Mouse (Mus musculus) mature B cell (primary cell): ENCODE results near the gene Cxcr1.
"Not testable (repeated sequence)": the region's sequence is repeated elsewhere in the genome, so short reads cannot be mapped to it uniquely, and the experiment has no call there.

Experiments used
- in situ Hi-C: fragments of 300-500 bp; cut with MboI; formaldehyde crosslinking; loops from 2 replicates; pipeline ENCODE4 v1.14.3; 2019

The Cxcr1 gene

DNA sequence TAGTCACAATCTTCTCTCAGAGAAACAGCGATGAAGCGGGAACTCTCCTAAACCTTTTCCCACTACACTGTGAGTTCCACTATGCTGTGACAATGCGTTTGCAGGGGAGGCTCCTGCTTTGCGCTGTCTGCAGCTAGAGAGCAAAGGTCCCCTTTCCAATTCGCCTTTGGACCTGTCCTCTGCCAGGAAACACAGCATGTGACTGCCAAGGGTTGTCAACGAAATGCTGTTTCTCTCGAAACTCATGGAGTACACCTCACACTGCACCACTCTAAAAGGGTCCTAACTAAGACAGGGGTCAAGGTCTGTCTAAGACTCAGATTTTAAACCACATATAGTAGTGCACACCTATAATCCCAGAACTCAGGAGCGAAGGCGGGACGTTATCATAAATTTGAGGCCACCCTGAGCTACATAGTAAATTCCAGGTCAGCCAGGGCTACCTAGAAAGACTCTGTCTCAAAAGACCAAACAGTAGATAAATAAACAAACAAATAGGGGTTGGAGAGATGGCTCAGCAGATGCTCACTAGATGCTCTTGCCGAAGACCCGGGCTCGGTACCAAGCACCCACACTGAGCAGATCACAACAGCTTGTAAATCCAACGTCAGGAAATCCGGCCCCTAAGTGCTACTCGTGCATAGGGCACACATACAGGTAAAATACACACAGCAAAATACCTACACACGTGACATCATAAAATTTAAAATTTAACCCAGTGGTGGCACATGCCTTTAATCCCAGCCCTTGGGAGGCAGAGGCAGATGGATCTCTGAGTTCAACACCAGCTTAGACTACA is 2.4 kb upstream of the Cxcr1 start:
- in situ Hi-C loops = no loop called here

DNA sequence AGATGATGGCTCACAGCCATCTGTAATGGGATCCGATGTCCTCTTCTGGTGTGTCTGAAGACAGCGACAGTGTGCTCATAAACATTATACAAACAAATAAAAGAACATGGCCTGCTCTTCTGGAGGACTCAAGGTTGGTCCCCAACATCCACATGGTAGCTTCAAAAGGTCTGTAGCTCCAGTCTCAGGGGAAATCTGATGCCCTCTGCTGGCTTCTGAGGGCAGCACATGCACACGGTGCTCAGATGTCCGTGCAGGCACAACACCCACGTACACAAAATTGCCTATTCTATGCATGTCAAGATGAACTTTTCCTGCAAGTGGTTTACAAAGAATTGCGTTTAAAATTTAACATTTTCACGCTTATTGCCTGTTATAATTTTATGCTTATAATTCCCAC is 1.5 kb upstream of the Cxcr1 start:
- in situ Hi-C loops = no loop called here

DNA sequence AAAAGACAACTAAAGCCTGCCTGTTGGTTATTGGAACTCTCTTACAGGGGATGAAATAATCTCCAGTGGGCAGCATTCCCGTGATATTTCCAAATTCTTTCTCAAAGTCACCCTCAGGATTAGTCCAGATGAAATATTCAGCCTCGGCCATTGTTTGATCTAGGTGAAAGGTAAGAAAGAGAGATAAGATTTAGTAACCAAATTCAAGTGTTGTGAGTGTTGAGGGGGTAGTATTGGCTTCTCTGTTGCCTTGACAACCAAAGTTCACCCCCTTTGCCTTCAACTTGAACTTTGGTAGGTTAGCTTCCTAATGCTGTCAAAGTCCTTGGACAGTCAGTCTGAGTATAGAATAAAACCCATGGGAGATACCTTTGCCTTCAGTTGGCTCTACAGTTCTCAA is 1.7 kb downstream of the Cxcr1 start:
- in situ Hi-C loops = no loop called here

DNA sequence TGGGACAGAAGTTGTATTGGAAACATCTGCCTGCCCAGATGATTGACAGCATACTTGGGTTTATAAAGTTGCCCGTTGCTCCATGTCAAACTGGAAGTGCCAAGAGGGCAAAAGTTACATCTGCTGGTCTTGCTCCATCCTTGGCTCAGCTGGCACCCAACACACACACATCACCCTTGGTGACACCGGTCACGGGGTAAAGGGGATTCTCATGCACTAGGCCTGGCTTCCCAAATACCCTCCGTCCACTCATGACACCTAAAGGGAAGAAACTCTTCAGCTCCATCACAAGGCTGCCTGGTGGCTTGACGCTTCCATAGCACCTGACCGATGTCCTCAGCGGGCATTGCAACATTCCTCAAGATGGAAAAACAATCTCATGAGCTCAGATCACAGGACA is 4.0 kb downstream of the Cxcr1 start:
- in situ Hi-C loops = no loop called here

DNA sequence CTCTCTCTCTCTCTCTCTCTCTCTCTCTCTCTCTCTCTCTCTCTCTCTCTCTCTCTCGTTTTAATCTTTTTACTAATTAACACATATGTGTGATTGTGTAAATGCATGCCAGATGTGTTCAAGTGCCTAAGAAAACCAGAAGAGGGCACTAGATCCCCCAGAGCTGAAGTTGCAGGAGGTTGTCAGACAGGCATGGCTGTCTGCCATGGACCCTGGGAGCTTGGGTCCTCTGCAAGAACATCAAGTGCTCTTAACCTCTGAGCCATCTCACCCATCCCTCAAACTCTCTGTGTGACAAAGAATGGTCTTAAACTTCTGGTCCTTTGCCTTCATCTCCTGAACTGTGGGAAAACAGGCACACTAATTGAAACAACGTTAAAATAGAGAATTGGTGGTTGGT is 11.4 kb downstream of the Cxcr1 start:
- in situ Hi-C loops = no loop called here

DNA sequence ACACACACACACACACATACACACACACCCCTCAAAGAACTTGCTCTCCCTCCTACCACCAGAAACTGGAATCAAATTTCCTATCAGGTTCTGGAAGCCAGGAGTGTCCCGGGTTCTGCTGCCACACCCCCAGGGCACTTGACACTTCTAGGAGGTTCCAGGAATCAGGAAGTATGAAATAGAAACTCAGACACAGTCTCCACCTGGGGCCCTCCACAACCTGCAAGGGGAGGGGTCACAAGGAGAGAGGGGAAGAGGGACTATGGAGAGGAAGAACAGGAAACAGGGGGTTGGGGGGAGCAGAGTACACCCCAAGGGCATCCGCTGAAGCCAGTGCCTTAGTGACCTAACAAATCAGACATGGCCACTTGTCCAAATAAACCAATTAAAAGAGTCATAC is 13.0 kb downstream of the Cxcr1 start:
- in situ Hi-C loops = no loop called here

DNA sequence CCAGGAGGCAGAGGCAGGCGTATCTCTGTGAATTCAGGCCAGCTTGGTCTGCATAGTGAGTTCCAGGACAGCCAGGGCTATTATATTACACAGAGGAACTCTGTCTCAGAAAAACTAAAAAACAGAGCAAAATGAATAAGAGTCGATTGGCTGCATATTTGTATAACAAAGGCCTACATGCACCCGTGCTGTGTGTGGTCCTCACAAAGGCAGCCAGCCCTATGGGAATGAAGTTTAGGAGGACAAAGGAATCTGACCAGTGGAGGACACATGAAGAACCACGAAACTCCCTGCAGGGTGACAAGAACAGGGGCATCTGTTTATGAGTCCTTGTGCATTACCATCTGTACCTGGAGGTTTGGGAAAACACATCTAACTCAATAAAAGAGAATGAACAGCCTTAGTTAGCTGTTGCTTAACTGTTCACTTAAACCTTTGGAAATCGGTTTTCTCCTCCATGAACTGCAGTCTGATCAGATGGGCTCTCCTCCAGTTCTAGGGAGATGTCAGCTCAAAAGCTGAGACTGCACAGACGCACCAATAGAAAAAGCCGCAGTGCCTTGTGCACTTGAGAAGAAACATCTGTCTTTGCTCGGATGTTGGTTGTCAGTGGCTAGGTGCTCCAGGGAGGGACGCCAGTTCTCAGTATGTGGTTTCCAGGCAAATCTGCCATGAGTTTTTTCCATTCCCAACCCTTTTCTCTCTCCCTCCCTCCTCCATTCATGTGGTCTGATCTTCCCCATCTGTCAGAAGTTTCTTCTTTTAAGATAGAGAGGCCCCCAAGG is 14.6 kb downstream of the Cxcr1 start:
- in situ Hi-C loops = no loop called here

DNA sequence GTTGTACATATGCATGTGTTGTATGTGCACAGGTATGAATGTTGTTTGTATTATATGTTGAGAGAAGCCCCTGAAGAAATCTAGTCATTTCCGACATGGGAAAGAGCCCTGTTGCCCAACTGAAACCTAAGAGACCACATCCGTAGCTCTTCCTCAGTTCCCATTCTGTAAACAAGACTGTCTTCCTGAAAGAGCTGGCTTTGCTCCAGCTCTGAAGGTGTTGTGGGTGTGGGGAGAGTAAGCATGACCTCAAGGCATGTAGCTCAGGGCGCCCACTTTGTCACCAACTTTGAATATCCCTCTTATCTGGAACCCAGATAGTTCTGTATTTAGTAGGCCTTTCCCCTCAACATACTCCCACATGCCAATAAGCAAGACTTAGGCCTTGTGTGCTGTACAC is 15.8 kb downstream of the Cxcr1 start:
- in situ Hi-C loops = no loop called here

DNA sequence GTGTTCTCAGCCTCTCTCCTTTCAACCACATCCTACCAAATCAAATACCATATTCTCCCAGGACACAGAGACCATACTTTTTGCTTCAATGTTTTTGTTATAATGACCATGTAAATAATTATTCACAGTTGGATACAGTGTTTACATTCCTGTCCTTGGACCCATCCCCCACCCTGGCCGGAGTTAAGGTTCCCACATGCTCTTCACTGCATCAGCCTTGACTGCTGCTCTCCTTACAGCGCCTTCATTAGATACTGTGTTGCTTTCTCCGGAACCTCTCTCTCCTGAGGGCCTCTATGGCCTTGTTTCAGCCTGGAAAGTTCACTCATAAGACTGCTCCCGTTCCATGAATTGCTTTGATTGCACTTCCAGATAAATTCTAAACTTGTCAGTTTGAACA is 18.7 kb downstream of the Cxcr1 start:
- in situ Hi-C loops = no loop called here

DNA sequence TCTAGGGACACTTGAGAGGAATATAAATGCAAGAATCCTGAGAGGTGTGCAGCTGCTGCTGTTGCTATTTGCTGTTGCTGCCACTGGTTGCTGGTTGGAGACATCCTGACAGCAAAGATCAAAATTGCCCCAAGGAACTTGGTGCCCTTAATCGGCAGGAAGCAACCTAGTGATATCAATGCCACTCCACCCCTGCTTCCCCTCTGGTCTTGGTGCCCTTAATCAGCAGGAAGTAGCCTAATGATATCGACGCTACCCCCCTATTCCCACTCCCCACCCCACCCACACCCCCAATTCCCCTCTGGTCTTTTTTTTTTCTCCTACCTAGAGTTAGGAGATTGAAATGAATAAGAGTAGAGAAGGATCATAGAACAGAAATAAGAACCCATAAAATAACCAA is 21.7 kb downstream of the Cxcr1 start:
- in situ Hi-C loops = no loop called here

DNA sequence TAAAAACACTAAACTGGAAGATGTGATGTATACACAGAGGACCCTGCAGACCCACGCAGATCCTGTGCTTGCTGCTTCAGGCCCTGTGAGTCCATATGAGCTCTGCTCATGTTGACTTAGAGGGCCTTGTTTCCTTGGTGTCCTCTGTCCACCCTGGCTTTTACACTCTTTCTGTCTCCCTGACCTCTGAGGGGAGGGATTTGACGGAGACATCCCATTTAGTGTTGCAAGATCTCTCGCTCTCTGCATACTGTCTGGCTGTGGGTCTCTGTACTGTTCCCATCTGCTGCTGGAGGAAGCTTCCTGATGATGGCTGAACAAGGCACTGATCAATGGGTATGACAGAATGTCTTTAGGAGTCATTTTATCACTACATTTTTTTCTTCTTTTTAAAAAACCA is 24.7 kb downstream of the Cxcr1 start:
- in situ Hi-C loops = no loop called here

DNA sequence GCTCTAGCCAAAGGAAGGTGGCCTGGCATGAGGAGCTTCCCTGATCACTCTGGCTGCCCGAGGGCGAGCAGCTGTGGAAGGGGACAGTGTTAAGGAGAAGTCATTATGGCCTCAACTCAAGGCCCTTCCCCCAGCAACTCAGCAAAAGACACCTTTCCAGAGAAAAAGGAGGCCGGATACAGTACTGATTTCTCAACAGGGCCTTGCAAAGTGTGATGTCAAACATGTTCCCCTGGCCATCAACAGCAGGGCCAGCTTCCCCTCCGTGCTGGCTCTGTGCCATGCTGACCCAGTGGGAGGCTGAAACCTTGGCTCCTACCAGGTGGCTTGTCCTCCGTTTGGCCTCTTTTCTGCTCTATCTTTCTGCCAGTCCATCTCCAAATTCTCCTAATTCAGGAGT is 27.3 kb downstream of the Cxcr1 start:
- in situ Hi-C loops = no loop called here

DNA sequence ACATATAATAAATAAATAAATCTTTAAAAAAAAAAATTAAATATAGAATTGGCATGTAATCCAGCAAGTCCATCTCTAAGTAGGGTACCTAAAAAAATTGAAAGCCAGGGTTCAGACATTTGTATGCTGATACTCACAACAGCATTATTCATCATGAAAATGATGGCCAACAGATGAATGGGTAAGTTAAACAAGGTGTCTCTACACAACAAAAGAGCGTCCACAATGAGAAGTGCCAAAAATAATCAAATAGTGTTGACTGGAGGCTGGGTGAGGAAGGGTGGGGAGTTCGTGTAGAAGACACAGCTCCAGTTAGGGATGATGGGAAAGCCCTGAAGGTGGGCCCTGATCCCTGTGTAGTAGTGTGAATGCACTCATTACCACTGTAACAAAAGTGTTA is 34.4 kb downstream of the Cxcr1 start:
- in situ Hi-C loops = no loop called here

DNA sequence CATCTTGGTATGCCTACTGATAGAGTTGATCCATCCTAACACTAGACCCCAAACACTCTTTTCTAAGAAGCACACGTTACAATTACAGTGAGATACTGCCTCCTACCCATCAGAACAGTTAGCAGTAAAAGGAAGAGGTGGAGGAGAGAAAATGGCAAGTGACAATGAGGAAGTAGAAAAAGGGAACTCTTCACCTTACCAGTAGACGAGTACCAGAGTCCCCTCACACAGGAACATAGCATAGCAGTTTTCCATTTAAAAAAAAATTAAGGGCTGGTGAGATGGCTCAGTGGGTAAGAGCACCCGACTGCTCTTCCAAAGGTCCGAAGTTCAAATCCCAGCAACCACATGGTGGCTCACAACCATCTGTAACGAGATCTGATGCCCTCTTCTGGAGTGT is 34.8 kb downstream of the Cxcr1 start:
- in situ Hi-C loops = not testable (repeated sequence)

DNA sequence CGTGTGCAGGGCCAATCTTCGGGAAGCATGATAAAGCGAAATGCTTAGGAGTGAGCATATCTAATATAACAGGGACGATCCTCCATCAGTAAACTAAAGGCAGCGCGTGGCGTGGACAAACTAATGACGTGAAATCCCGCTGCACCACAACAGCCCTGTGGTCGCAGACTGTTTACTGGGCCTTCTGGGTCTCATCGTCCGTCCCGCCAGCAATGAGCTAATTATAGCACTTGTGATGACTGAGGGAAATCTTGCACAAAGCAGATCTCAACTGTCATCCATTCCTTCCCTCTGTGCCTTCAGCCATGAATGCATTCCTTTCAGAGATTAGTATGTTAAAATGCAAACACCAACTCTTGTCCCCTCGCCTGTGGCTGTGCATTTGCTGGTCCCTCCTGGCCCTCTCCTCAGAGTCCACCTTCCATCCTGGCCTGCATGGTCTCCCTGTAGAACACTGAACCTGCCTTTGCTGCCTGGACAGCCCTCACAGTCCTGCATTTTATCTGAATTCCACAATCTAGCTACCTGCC is 38.0 kb downstream of the Cxcr1 start:
- in situ Hi-C loops = no loop called here

DNA sequence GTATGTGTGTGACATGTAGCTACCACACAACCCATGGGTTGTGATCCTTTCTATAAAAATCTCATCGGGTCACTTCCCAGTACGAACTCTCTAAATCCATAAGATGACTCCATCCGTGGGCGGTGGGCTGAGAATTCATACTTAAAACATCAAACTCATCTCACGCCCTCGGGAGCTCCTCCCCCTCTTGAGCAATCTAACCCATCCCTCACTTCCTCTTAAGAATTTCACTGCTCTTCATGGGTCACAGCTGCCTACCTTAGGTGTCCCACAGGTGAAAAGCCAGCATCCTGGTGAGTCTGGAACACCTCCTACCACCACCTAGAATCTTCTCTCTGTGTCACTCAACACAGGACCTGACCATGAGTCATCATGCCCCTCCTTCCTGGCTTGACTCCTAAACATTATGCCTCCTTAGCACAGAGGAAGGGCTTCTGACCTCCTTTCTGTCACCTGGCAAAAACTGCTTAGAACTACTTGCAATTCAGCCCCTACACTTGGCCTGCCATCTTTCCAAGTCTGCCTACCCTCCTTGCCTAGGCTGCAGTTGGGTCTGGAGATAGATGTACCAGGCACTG is 38.9 kb downstream of the Cxcr1 start:
- in situ Hi-C loops = no loop called here

DNA sequence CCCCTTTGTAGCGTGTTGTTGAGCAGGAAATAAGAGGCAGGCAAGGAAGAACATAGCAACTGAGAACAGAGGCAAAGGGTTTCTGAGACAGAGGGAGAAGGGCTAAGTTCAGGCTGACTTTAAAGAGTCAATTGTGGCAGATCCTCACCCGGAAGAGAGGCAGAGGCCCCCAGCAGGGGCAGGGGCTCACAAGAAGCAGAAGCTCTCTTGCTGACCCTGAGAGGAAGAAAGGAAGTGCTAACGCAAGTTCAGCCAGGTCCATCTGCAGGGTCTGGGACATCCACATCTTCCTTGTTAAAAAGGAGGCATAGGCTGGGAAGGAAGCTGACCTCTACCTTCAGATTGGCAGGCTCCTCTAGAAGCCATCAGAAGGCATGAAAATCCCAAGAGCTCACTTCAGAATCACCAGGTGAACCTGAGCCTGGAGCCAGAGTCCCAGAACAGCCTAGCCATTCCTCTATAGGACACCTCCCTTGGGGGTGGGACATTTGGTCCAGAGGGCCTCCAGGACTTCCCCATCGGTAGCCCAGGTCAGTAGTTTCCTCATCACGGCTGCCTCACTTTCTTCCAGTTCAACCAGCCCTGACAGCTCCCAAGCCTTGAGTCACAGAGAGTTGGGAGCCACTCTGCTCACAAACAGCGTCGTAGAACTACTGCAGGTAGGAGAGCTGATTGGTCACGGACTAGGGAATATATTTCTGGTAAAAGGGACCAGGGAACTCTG is 40.8 kb downstream of the Cxcr1 start, which contains the start of gene Cxcr2:
TSS of gene Cxcr2 (plus strand) at position 529 of the 724 bp plus-strand sequence.
- in situ Hi-C loops = no loop called here

DNA sequence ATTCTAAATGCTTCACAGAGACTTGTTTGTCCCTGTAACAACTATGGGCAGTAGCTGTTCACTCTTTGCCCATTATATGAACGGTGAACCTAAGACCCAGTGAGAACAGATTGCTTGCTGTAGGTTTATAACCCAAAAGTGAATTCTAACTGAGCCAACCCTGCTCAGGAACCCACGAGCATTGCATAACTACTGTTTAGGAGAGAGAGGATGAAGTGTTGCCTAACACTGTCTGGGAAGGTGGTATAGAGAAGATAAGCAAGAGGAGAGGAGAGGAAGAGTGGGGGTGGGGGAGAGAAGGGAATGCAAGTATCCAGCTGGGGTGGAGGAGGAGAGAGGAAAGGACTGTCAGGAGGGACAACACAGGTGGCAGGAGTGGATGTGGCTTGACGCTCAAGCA is 43.3 kb downstream of the Cxcr1 start:
- in situ Hi-C loops = no loop called here

DNA sequence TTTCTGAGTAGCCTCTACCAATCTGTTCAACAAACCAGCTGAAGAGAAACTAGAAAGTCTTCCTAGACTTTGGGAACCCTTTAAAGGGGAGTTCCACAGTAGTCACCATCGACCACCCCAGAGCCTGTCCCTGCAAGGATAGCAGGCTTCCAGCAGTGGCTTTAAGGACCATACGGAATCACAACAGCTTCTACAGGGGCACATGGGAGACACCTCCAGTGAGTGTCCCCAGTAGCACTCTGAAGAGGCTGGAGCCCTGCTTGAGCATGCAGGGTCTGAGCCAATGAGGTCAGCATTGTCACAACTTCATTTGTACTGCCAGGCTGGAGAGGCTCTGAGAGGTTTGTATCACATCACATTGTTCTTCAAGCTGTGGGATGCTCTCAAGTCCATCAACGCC is 44.3 kb downstream of the Cxcr1 start:
- in situ Hi-C loops = no loop called here

DNA sequence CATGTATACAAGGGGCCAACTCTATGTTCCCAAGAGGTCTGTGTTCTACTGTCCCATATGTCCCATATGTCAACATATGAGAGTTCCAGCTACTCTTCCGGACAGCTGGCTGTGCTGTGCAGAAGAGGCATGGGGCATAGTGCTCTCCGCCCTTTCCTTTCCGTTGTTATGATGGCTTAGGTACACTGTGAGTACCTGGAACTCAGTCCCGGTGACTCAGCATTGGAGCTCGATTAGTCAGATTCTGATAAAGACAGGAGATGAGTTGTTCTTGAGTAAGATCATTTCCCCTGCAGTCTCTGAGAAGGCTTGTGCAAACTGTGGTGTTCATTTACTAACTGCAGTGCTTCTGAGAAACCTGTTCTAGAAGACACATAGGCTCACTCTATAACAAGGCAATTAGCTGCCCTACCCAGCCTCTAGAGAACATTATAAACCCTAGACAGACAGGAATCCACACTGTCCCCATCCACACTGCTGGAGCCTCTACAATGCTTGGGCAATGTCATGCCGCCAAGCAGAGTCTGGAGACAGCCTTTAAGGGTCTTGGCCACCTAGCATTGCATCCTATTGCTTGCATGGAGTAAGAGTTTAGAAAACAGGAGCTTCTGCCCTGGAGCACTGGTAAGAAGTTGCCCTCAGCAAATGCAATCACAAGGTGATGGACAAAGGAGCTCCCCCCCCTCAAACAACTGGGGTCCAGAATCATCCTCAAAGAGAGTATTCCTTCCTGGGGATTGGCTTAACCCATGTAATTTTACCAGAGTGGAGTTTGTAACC is 45.1 kb downstream of the Cxcr1 start:
- in situ Hi-C loops = no loop called here
